Mouse (Mus musculus): Measurements from ENCODE around the gene Tac2. TPM values are rescaled to one million over a fixed set of nuclear protein-coding genes. Genes with fewer than 3 reads are reported as not detected.
"Not testable (repeated sequence)": the region's sequence is repeated elsewhere in the genome, so short reads cannot be mapped to it uniquely, and the experiment has no call there.

Tac2 gene
- total RNA-seq, 2 experiments from 2014 or later, result not detected

DNA sequence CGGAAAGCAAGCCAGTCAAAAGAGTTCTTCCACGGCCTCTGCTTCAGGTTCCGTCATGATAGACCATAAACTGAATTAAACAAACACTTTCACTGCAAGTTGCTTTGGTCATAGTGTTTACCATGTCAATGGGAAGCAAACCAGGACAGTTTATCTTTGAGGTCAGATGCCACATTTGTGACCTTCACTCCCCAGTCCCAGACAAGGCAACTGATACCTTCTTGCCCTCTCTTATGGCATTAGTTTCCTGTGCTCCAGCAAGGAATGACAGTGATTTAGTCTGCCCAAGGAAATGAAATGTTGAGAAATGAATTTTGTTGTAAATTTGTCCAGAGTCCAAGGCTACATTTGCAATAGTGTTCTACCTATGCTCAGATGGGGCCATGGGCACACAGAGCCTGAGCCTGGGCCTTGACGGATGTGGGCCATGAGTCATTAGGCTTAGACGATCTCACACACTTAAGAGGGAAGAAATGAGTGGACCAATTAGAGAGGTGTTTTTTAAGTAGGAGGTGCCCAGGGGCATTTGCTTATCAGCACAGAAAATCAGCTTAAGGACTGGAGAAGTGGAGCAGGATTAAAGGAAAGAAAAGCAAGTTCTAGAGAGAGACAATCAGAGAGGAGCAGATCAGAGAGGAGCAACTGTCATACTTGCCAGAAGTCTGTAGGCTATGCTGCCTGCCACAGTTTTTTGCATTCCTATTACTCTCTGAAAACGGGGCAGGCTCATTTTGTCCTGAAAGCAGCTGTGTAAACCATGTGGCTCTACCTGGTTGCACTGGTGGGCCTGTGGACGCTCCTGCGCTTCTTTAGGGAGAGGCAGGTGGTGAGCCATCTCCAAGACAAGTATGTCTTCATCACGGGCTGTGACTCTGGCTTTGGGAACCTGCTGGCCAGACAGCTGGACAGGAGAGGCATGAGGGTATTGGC, 35.2 kb downstream of the Tac2 start, which contains the start of the genes Rdh1 and Rdh16f1:
Gene Rdh1 (plus strand): TSS at position 541 of the 930 bp plus-strand sequence.
Gene Rdh16f1 (plus strand): TSS at position 607 of the 930 bp plus-strand sequence.
- no peak for DNase-seq

DNA sequence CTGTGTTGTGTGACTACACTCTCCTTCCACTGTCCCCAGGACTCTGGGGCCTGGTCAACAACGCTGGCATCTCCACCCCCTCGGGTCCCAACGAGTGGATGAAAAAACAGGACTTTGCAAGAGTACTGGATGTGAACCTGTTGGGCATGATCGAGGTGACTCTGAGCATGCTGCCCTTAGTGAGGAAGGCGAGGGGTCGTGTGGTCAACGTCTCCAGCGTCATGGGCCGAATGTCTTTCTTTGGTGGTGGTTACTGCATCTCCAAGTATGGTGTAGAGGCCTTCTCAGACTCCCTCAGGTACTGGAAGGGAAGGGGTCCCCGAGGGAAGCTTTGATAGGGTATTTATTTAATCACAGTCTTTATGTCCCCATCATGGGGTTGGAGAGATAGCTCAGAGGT, 38.6 kb downstream of the Tac2 start:
- DNase-seq, result not testable (repeated sequence)

DNA sequence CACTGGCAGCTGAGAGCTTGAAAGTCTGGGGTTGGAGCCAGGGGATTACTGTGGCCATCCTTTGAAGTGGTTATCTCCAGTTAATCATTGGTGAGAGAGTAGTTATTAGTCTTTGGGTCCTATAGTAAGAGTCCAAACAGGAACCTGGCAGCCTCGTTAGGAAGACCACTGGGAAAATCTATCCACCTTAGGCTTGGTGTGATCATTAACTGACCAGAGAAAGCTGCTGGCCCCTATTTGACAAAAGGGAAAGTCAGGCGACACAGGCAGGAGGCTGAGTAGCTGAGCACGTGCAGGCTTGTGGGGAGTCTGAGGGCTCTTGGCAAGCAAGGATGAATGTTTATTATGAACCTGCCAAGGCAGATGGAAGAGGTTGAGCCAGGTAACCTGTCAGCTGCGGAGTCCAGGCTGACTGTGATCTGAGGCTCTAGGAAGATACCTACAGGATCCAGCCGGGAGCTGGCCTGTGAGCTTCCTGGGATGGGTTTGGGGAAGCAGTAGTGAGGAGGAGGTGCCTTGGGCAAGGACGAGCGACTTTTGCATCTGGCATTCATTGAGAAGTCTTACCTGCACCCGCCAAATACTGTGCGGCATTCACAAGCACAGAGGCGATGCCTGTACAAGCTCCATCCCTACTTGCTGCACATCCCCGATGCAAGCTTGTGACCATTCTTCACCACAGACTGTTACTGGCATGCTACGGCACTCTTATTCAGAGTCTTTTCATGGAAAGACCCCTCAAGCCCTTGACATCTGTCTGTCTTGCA, 39.8 kb downstream of the Tac2 start:
- DNase-seq, result no peak

DNA sequence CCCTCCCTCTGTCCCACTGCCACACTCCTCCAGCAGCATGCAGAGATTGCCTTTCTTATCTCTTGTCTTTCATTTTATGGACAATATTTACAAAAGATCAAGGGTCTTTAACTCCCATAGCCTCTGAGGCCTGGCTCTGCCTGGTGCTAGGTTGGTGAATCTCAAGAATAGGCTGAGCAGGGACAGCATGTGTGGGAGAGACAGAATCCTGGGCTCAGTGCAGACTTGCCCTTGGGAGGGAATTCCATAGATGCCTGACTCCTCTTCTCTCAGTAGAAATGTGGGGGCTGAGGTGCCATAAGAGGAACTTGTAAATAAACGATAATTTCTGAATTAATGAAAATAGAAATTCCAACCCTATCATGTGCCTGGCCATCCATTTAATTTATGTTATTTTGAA, 42.3 kb downstream of the Tac2 start:
- no peak for DNase-seq

DNA sequence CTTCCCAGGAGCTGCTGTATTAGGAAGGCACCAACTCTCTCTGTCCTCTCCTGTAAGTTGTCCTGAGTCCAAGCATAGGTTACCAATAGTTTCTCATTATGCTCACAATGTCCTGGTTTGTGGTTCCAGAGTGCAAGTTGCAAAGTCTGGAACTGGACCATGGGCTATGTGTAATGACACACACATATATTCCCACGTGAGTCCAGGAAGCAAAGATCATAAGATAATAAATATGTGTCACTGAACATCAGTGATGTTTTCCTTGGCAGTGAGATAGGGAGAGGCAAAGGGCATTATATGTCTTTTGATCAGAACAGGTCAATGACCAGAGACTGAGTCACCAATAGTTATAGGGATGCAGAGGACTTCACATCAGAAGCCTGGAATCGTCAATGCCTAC, 51.7 kb downstream of the Tac2 start, which contains the start of gene Rdh9:
Gene Rdh9 (plus strand): TSS at position 376 of the 400 bp plus-strand sequence.
- no peak for DNase-seq

Other genes with a start within 250 kb of the Tac2 start
- 100 to 1,000 TPM; 308 to 367 TPM for gene Stac3, start 222.8 kb upstream of the Tac2 start, total RNA-seq (2021)
- gene Ndufa4l2, start 209.5 kb upstream of the Tac2 start, total RNA-seq (2021), result 10 to 100 TPM; 11.4 to 15.1 TPM
- 10 to 100 TPM; 24.9 to 26.6 TPM for gene Shmt2, start 202.0 kb upstream of the Tac2 start, total RNA-seq (2021)
- under 1 TPM; 0.26 to 0.32 TPM for gene Nxph4, start 189.9 kb upstream of the Tac2 start, total RNA-seq (2021)
- gene Lrp1, start 103.3 kb upstream of the Tac2 start, total RNA-seq (2021), result 10 to 100 TPM; 58.1 to 64.3 TPM
- gene Stat6, start 81.5 kb upstream of the Tac2 start, total RNA-seq (2021), result 10 to 100 TPM; 16.5 to 21.8 TPM
- 1 to 10 TPM; 1.7 to 2.5 TPM for gene Nemp1, start 57.6 kb upstream of the Tac2 start, total RNA-seq (2021)
- gene Nab2, start 55.9 kb upstream of the Tac2 start, total RNA-seq (2021), result 1 to 10 TPM; 2.5 to 4.7 TPM
- gene Myo1a, start 19.3 kb upstream of the Tac2 start, total RNA-seq (2021), result under 1 TPM; 0.10 to 0.21 TPM
- gene Zbtb39, start 15.1 kb downstream of the Tac2 start, total RNA-seq (2021), result 1 to 10 TPM; 4.8 to 5.3 TPM
- under 1 TPM; 0.20 to 0.62 TPM for gene Gpr182, start 27.3 kb downstream of the Tac2 start, total RNA-seq (2021)
- under 1 TPM; 0.05 to 0.08 TPM for gene Rdh1, start 35.2 kb downstream of the Tac2 start, total RNA-seq (2021)
- gene Rdh16f1, start 35.3 kb downstream of the Tac2 start, total RNA-seq (2021), result not detected
- under 1 TPM; 0.31 to 0.40 TPM for gene Rdh9, start 51.9 kb downstream of the Tac2 start, total RNA-seq (2021)
- gene Rdh16, start 76.7 kb downstream of the Tac2 start, total RNA-seq (2021), result not detected
- gene Rdh19, start 125.5 kb downstream of the Tac2 start, total RNA-seq (2021), result not detected
- gene Rdh16f2, start 142.0 kb downstream of the Tac2 start, total RNA-seq (2021), result not detected
- gene Rdh7, start 164.3 kb downstream of the Tac2 start, total RNA-seq (2021), result not detected
- not detected for gene Sdr9c7, start 174.0 kb downstream of the Tac2 start, total RNA-seq (2021)